Mouse (Mus musculus): ENCODE results near the gene Olfr1364.

DNA sequence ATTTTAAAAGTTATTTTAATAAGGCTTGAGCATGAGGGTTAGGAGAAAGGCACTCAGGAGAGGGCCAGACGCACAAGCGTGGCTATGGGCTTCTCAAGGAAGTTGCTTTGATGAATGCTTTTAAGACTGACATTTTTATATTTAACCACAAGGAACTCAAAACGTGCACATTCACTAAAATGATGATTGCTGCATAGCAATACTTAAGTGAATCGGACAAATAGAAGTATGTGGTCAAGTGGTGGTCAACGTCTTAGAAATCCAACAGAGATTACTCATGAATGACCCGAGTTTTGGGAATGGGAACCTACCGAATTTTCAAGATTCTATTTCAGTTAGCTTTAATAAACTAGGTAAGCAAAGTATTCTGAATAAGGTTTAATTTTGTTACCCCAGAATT lies 51.4 kb downstream of the Olfr1364 start:
- TF ChIP-seq POLR2A (IDR thresholded peaks at IDR 0.05; ENCODE audit: extremely low read depth, insufficient read depth, low read length): no peak
- TF ChIP-seq CTCF (IDR thresholded peaks at IDR 0.05; ENCODE audit: low read depth, low read length): no peak
